24 mouse cellular contexts compared by ENCODE assay signal in the genomic region with DNA sequence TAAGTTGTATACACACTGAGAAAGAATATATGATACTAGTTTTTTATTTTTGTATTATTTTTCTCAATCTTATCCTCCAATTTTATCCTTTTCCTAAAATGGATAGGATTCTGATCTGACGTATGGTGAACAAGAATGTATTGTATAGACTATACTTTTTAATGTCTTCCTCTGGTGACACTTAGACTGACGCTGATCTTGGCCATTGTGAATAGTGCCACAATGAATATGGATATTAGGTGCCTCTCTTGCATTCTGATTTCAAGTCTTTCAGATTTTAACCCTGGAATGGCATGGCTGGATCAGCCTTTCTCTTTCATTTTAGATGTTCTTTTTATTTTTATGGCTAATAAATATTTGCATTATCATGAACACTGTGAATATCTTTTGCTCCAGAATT.
"Had no signal": no experiment of that assay in that cellular context is flagged by ENCODE, and none has a peak within 500 bp of the region (broad histone marks: within the 10 kb centered on the region; RNA-seq: fewer than 3 reads in every experiment).

No protein-coding gene starts in this region.

- H3K4me2 ChIP-seq: heart, embryonic 12.5 days; hindbrain, embryonic 12.5 days; hindbrain, embryonic 14.5 days; intestine, embryonic 15.5 days; limb, embryonic 12.5 days had no signal

- H3K36me3 ChIP-seq: heart, embryonic 10.5 days; heart, embryonic 12.5 days; hindbrain, embryonic 12.5 days; intestine, embryonic 15.5 days; limb, embryonic 10.5 days; limb, embryonic 12.5 days had no signal

- H3K27me3 ChIP-seq: heart, embryonic 12.5 days; hindbrain, embryonic 12.5 days; intestine, embryonic 15.5 days; limb, embryonic 12.5 days had no signal

- H3K9ac ChIP-seq: heart, embryonic 12.5 days; hindbrain, embryonic 12.5 days; hindbrain, embryonic 14.5 days; intestine, embryonic 15.5 days; limb, embryonic 12.5 days had no signal

- H3K4me3 ChIP-seq: gastrocnemius, adult 2 months; heart, embryonic 10.5 days; heart, embryonic 12.5 days; hindbrain, embryonic 12.5 days; intestine, embryonic 15.5 days; layer of hippocampus, adult 2 months; left cerebral cortex, adult 2 months; limb, embryonic 10.5 days; limb, embryonic 12.5 days had no signal

- DNase-seq: gastrocnemius, adult 2 months; gastrocnemius, postnatal 10 days; gastrocnemius, postnatal 25 days; heart, adult 18-20 months; heart, postnatal 10 days; heart, postnatal 4 days; kidney, adult 18-20 months; kidney, adult 8-10 months; kidney, postnatal 10 days; kidney, postnatal 25 days; kidney, postnatal 4 days; liver had no signal

- H3K27ac ChIP-seq: gastrocnemius, adult 2 months; heart, embryonic 10.5 days; hindbrain, embryonic 12.5 days; hindbrain, embryonic 14.5 days; intestine, embryonic 15.5 days; left cerebral cortex, adult 2 months; limb, embryonic 10.5 days; limb, embryonic 12.5 days had no signal

- H3K4me1 ChIP-seq: heart, embryonic 10.5 days; heart, embryonic 12.5 days; intestine, embryonic 15.5 days; limb, embryonic 10.5 days; limb, embryonic 12.5 days had no signal

- ATAC-seq: hindbrain, embryonic 16.5 days; inflammation-experienced regulatory T-cells, adult 6 months; intestine, embryonic 15.5 days; intestine, postnatal 0 days had no signal

- H3K9me3 ChIP-seq: heart, embryonic 10.5 days; heart, embryonic 12.5 days; hindbrain, embryonic 12.5 days; intestine, embryonic 15.5 days; limb, embryonic 10.5 days; limb, embryonic 12.5 days had no signal
